Mouse (Mus musculus): ENCODE results near the gene 1700080O16Rik. TPM values are rescaled to one million over a fixed set of nuclear protein-coding genes. Genes with fewer than 3 reads are reported as not detected.

1700080O16Rik gene
- polyA plus RNA-seq (2017; shearing (Covaris generic)), result not detected

GRCm38 (mm10) chrX:51972672-51973071, at the start of gene 1700080O16Rik:
TSS of gene 1700080O16Rik (minus strand) at chrX:51972772.
- no peak for ATAC-seq

- ATAC-seq, result no peak
Observed at GRCm38 (mm10) chrX:52017660-52018059, 45.1 kb upstream of the 1700080O16Rik start.

DNA sequence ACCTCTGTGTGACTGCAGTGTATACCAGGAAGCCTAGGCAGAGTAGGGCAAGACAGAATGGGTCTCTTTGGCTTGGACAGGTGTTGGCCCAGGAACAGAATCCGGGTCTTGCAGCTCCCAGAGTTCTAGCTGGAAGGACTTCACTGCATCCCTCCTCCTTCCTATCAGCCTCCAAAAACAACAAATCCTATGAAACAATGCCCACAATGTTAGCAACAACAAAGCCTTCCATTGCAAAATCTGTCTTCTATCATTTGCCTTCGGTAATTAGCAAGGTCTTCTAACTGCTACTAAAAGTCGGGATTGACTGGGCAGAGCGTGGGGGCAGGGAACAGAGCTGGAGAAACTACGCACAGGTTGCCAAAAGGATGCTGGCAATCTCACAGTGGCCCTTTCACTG, 27.5 kb upstream of the 1700080O16Rik start:
- no peak for ATAC-seq

GRCm38 (mm10) chrX:51999426-51999825, 26.9 kb upstream of the 1700080O16Rik start:
- ATAC-seq, result no peak

DNA sequence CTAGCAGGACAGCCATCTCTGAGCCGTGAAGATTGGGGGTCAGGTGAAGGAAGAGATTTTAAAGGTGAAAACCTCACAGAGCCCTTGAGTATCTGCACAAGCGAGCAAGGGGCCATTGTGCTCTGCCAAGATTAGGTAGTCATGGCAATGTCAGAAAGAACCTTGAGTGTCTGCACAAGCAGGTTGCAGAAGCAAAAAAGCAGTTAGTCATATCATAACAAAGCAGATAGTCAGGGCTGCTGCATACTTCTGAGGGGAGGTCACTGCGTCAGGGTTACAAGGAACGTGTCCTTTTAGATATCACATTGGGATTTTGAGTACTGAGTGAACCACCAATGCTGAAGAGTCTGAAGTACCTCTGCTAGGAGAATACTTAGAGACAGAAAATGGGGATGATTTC, 3.8 kb upstream of the 1700080O16Rik start:
- ATAC-seq, result no peak

DNA sequence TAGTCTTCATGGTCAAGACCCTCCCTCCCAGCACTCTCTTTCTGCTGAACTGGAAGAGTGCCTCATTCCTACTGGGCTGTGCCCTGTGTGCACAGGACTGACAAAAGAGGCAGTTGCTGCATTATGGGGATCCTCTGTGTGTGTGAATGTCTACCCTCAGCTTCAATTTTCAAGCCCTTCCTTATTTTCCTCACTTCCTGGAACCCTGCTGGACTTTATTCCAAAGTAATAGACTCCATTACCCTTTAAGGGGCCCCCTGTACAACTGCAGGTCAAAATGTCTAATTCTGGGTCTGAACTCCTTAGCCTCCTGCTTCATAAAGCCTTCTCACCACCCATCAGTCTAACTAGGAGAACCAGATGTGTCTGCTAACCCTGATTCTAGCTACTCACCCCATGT, 2.0 kb upstream of the 1700080O16Rik start:
- ATAC-seq, result no peak

- ATAC-seq, result no peak
Observed at GRCm38 (mm10) chrX:51948071-51948470, 24.5 kb downstream of the 1700080O16Rik start.

- no peak for ATAC-seq
Observed at GRCm38 (mm10) chrX:51938076-51938475, 34.5 kb downstream of the 1700080O16Rik start.

DNA sequence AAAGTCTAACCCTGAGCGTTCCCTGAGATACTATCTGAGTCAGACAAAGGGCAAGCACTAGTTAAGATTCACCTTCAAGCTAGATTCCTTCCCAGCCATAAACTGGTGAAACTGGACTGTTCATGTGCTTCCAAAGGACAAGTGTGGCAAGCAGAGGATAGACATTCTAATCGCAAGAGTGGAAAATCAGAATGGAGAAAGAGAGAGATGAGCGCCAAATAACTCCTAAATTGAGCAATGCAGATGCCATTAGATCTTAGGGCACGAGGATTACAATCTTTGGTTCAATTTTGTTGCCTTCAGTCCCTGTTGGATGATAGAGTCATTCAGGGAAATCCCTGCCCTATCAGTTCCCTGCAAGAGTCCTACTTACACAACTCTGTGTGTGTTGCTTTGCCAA, 53.5 kb downstream of the 1700080O16Rik start:
- no peak for ATAC-seq

Other genes starting within 250 kb of the 1700080O16Rik start
- gene Usp26, start 171.5 kb downstream of the 1700080O16Rik start, polyA plus RNA-seq (2017; shearing (Covaris generic)), result not detected
- gene Gpc4, start 192.5 kb upstream of the 1700080O16Rik start, polyA plus RNA-seq (2017; shearing (Covaris generic)), result not detected

Data from inflammation-experienced regulatory T-cells, adult 6 months (primary cell).